ENCODE assay signal across 8 mouse cellular contexts in the genomic region with DNA sequence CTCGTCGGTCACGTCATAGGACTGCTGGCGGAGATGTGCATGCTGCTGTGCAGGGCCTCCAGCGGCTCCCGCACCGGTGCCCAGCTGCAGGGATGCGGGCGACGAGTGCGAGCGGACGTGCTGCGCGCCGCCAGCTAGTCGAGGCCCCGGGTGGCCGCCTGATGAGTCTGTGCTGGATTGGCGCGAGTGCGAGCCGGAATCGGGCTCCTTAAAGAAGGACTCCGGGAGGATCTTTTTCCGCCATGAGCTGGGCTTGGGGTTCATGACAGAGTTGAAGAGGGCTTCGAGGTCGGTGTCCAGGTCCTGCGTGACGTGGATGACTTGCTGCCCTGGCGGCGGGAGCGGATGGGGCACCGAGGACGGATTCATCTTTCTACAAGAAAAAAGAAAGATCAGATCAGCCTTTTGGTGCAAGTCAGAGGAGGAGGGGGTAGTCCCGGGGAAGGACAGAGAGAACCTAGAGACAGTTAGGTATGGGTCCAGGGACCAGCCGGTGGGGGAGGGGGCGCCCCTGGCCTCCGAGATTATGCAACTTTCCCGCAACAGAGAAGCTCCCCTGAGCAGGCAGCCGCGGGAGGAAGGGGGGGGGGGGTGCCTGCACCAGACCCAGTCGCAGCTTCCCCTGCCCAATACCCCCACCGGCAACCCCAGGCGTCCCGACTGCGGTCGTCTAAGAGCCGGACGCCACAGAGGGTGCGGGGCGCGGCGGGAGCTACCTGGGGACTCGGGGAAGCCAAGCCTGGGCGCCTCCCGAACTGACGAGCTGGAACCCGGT. TPM values are rescaled to one million over a fixed set of nuclear protein-coding genes. Genes with fewer than 3 reads are reported as not detected.
DNase-seq lines count a peak whose midpoint lies in the region; ATAC-seq and TF ChIP-seq lines count a peak whose summit lies in the region.

No protein-coding gene starts in this region.

- no peaks in the 10 kb centered on the region for H3K9me3 ChIP-seq in intestine, embryonic 15.5 days
- H3K9me3 ChIP-seq in limb, embryonic 12.5 days = no peaks in the 10 kb centered on the region
- no peaks in the 10 kb centered on the region for H3K9me3 ChIP-seq in midbrain, embryonic 15.5 days
- H3K9me3 ChIP-seq in stomach, postnatal 0 days (ENCODE audit: control insufficient read depth, low read length) = no peaks in the 10 kb centered on the region

- H3K4me1 ChIP-seq in intestine, embryonic 15.5 days (replicated peaks) = peaks cover 5% of the 10 kb centered on the region
- H3K4me1 ChIP-seq in limb, embryonic 12.5 days (replicated peaks) = peaks cover 28% of the 10 kb centered on the region
- H3K4me1 ChIP-seq in midbrain, embryonic 15.5 days = peaks cover 17% of the 10 kb centered on the region; the same call in 1 of the 2 replicates
- no peaks in the 10 kb centered on the region for H3K4me1 ChIP-seq in stomach, postnatal 0 days (replicated peaks; ENCODE audit: control insufficient read depth, insufficient read depth)

- H3K36me3 ChIP-seq in intestine, embryonic 15.5 days = no peaks in the 10 kb centered on the region
- peaks cover 8% of the 10 kb centered on the region; the same call in 1 of the 2 replicates for H3K36me3 ChIP-seq in limb, embryonic 12.5 days
- H3K36me3 ChIP-seq in midbrain, embryonic 15.5 days (replicated peaks) = no peaks in the 10 kb centered on the region
- no peaks in the 10 kb centered on the region; the same call in 1 of the 2 replicates for H3K36me3 ChIP-seq in stomach, postnatal 0 days (ENCODE audit: control insufficient read depth, insufficient read depth, low read length)

- peak; percentile 66 for ATAC-seq in intestine, embryonic 15.5 days
- ATAC-seq in limb, embryonic 12.5 days (ENCODE audit: insufficient number of reproducible peaks, insufficient read depth, low FRiP score, low TSS enrichment, low read depth) = peak; percentile 39; the same call in 1 of the 2 replicates
- peak; percentile 83 for ATAC-seq in midbrain, embryonic 15.5 days (replicated peaks)
- peak; percentile 57 for ATAC-seq in stomach, postnatal 0 days (ENCODE audit: low FRiP score, low TSS enrichment)

- peak overlapping the region; percentile 90 for H3K4me2 ChIP-seq in intestine, embryonic 15.5 days (replicated peaks)
- peak overlapping the region; percentile 92 for H3K4me2 ChIP-seq in limb, embryonic 12.5 days
- H3K4me2 ChIP-seq in midbrain, embryonic 15.5 days = peak overlapping the region; percentile 99
- H3K4me2 ChIP-seq in stomach, postnatal 0 days (replicated peaks; ENCODE audit: low read depth) = peak overlapping the region; percentile 80

- WGBS in intestine, embryonic 15.5 days = under 1% methylated on average over 58 of the region's 59 CpGs
- WGBS in limb, embryonic 12.5 days = under 1% methylated on average over 58 of the region's 59 CpGs
- WGBS in midbrain, embryonic 15.5 days = 0% methylated on average over 59 of the region's 59 CpGs
- WGBS in stomach, postnatal 0 days = under 1% methylated on average over 53 of the region's 59 CpGs

- TF ChIP-seq CTCF in stomach, postnatal 0 days (IDR thresholded peaks at IDR 0.05; ENCODE audit: low read depth) = peak; percentile 21; the same call in 1 of the 2 replicates

- DNase-seq in cerebellum, adult 18-20 months = peak; percentile 4 to 11
- DNase-seq in cerebellum, adult 8-10 months = no peak
- peak; percentile 69 for DNase-seq in embryo, embryonic 10.5 days (ENCODE audit: low spot score)
- peak; percentile 22 to 57 for DNase-seq in gastrocnemius, postnatal 4 days (ENCODE audit: low spot score in 2 of 2)
- peak; percentile 48 for DNase-seq in stomach, postnatal 0 days (ENCODE audit: low spot score)

- TF ChIP-seq EP300 in stomach, postnatal 0 days (optimal IDR thresholded peaks at IDR 0.05) = no peak

- H3K27me3 ChIP-seq in intestine, embryonic 15.5 days (replicated peaks) = no peaks in the 10 kb centered on the region
- H3K27me3 ChIP-seq in limb, embryonic 12.5 days = no peaks in the 10 kb centered on the region
- no peaks in the 10 kb centered on the region for H3K27me3 ChIP-seq in midbrain, embryonic 15.5 days (replicated peaks)
- H3K27me3 ChIP-seq in stomach, postnatal 0 days (ENCODE audit: control insufficient read depth, insufficient read depth, low read length) = no peaks in the 10 kb centered on the region

- H3K9ac ChIP-seq in intestine, embryonic 15.5 days = peak overlapping the region; percentile 81
- peak overlapping the region; percentile 77 for H3K9ac ChIP-seq in limb, embryonic 12.5 days (replicated peaks)
- peak overlapping the region; percentile 56 for H3K9ac ChIP-seq in midbrain, embryonic 15.5 days
- H3K9ac ChIP-seq in stomach, postnatal 0 days (ENCODE audit: low read length) = peak overlapping the region; percentile 92

- H3K27ac ChIP-seq in intestine, embryonic 15.5 days = peak overlapping the region; percentile 97
- peak overlapping the region; percentile 94 for H3K27ac ChIP-seq in limb, embryonic 12.5 days
- peak overlapping the region; percentile 75 for H3K27ac ChIP-seq in midbrain, embryonic 15.5 days
- peak overlapping the region; percentile 97 for H3K27ac ChIP-seq in stomach, postnatal 0 days (replicated peaks)

- H3K4me3 ChIP-seq in intestine, embryonic 15.5 days (replicated peaks) = peak overlapping the region; percentile 76
- peak overlapping the region; percentile 80 for H3K4me3 ChIP-seq in limb, embryonic 12.5 days (replicated peaks)
- H3K4me3 ChIP-seq in midbrain, embryonic 15.5 days = peak overlapping the region; percentile 73
- peak overlapping the region; percentile 89 for H3K4me3 ChIP-seq in stomach, postnatal 0 days (ENCODE audit: low read depth, low read length)

RNA-seq across cellular contexts. Expression of a gene that starts 0.6 kb away (rescaled TPM):
- total RNA-seq in gastrocnemius, postnatal 4 days (2021) = 10 to 100 TPM; 71.6 to 73.3 TPM
- polyA plus RNA-seq in intestine, embryonic 15.5 days (2015; fragmentation: Nextera tagmentation; extraction: Ambion mirVana) = 15.1 and 16.3 TPM in 2 replicates
- polyA plus RNA-seq in limb, embryonic 12.5 days (2016; fragmentation: Nextera tagmentation; extraction: Ambion mirVana) = 13.8 and 14.0 TPM in 2 replicates
- polyA plus RNA-seq in midbrain, embryonic 15.5 days (2015; fragmentation: Nextera tagmentation; extraction: Ambion mirVana) = 7.5 and 7.9 TPM in 2 replicates
- polyA plus RNA-seq in stomach, postnatal 0 days (2015; fragmentation: Nextera tagmentation; extraction: Ambion mirVana) = 20.7 and 21.0 TPM in 2 replicates
